In genomic region chr1:133437916-133438683, GRCm38 (mm10) we compare ENCODE assay signal across 9 mouse cellular contexts. TPM values are rescaled to one million over a fixed set of nuclear protein-coding genes. Genes with fewer than 3 reads are reported as not detected.
DNase-seq lines count a peak whose midpoint lies in the region; ATAC-seq lines count a peak whose summit lies in the region.
"Had no signal": no experiment of that assay in that cellular context is flagged by ENCODE, and none has a peak within 500 bp of the region (broad histone marks: within the 10 kb centered on the region; RNA-seq: fewer than 3 reads in every experiment).

No protein-coding gene starts in this region.

- H3K27me3 ChIP-seq in midbrain, embryonic 12.5 days: no peaks in the 10 kb centered on the region
- no peaks in the 10 kb centered on the region for H3K27me3 ChIP-seq in midbrain, embryonic 15.5 days (replicated peaks)
- H3K27me3 ChIP-seq in embryonic facial prominence, embryonic 11.5 days (ENCODE audit: control insufficient read depth, insufficient read depth, low read length): no peaks in the 10 kb centered on the region
- no peaks in the 10 kb centered on the region for H3K27me3 ChIP-seq in kidney, embryonic 14.5 days (ENCODE audit: control insufficient read depth, insufficient read depth, low read length)

- peak; percentile 58 for ATAC-seq in midbrain, embryonic 12.5 days (ENCODE audit: low FRiP score, low read depth)
- ATAC-seq in midbrain, embryonic 15.5 days (replicated peaks): no peak
- no peak for ATAC-seq in embryonic facial prominence, embryonic 11.5 days (replicated peaks; ENCODE audit: insufficient number of reproducible peaks, low FRiP score, low TSS enrichment, low read depth)
- ATAC-seq in megakaryocyte progenitor cell, adult 5-6 weeks (replicated peaks; ENCODE audit: poor library complexity): 0 out of 2 replicates have a peak, but pooled peaks have one; percentile 23
- ATAC-seq in kidney, embryonic 14.5 days (ENCODE audit: low FRiP score, low TSS enrichment): no peak

- no peaks in the 10 kb centered on the region for H3K36me3 ChIP-seq in midbrain, embryonic 12.5 days
- no peaks in the 10 kb centered on the region for H3K36me3 ChIP-seq in midbrain, embryonic 15.5 days (replicated peaks)
- H3K36me3 ChIP-seq in embryonic facial prominence, embryonic 11.5 days (replicated peaks; ENCODE audit: control insufficient read depth, insufficient read depth, low read depth, low read length): no peaks in the 10 kb centered on the region
- H3K36me3 ChIP-seq in kidney, embryonic 14.5 days (ENCODE audit: control insufficient read depth, insufficient read depth, low read length): no peaks in the 10 kb centered on the region

- no peak overlapping the region for H3K4me3 ChIP-seq in midbrain, embryonic 12.5 days
- H3K4me3 ChIP-seq in midbrain, embryonic 15.5 days: no peak overlapping the region
- H3K4me3 ChIP-seq in embryonic facial prominence, embryonic 11.5 days (ENCODE audit: low read depth, low read length): no peak overlapping the region
- H3K4me3 ChIP-seq in kidney, embryonic 14.5 days (ENCODE audit: low read length): no peak overlapping the region

- 14% methylated on average over 14 of the region's 14 CpGs for WGBS in midbrain, embryonic 12.5 days
- WGBS in midbrain, embryonic 15.5 days: 17% methylated on average over 14 of the region's 14 CpGs
- WGBS in embryonic facial prominence, embryonic 11.5 days: 48% methylated on average over 14 of the region's 14 CpGs
- WGBS in kidney, embryonic 14.5 days: 36% methylated on average over 14 of the region's 14 CpGs

- peaks cover 34% of the 10 kb centered on the region for H3K4me1 ChIP-seq in midbrain, embryonic 12.5 days
- peaks cover 22% of the 10 kb centered on the region for H3K4me1 ChIP-seq in midbrain, embryonic 15.5 days
- H3K4me1 ChIP-seq in embryonic facial prominence, embryonic 11.5 days (ENCODE audit: control insufficient read depth, insufficient read depth, low read length): no peaks in the 10 kb centered on the region
- H3K4me1 ChIP-seq in kidney, embryonic 14.5 days (ENCODE audit: control insufficient read depth, insufficient read depth, low read length): peaks cover 15% of the 10 kb centered on the region

- no peak for DNase-seq in embryonic facial prominence, embryonic 11.5 days (ENCODE audit: low spot score)
- DNase-seq in thymus, postnatal 25 days: peak; percentile 67
- no peak for DNase-seq in cerebellum, adult 11-12 months
- DNase-seq: lung, embryonic 14.5 days; right cerebral cortex, postnatal 4 days had no signal

- peak overlapping the region; percentile 80 for H3K27ac ChIP-seq in midbrain, embryonic 12.5 days (replicated peaks)
- H3K27ac ChIP-seq in midbrain, embryonic 15.5 days: no peak overlapping the region
- H3K27ac ChIP-seq in embryonic facial prominence, embryonic 11.5 days (replicated peaks; ENCODE audit: low read depth, low read length): no peak overlapping the region
- H3K27ac ChIP-seq in kidney, embryonic 14.5 days (ENCODE audit: low read depth, low read length): no peak overlapping the region

- peak overlapping the region; percentile 17 for H3K4me2 ChIP-seq in midbrain, embryonic 12.5 days (replicated peaks)
- H3K4me2 ChIP-seq in midbrain, embryonic 15.5 days: no peak overlapping the region
- H3K4me2 ChIP-seq in embryonic facial prominence, embryonic 11.5 days (ENCODE audit: low read depth, low read length): no peak overlapping the region
- H3K4me2 ChIP-seq in kidney, embryonic 14.5 days (replicated peaks; ENCODE audit: low read depth, low read length): no peak overlapping the region
- H3K4me2 ChIP-seq: lung, embryonic 14.5 days had no signal

- H3K9ac ChIP-seq in midbrain, embryonic 12.5 days (replicated peaks): no peak overlapping the region
- H3K9ac ChIP-seq in midbrain, embryonic 15.5 days: no peak overlapping the region
- H3K9ac ChIP-seq in embryonic facial prominence, embryonic 11.5 days (replicated peaks; ENCODE audit: low read length): peak overlapping the region; percentile 1; the same call in 1 of the 2 replicates
- H3K9ac ChIP-seq in kidney, embryonic 14.5 days (ENCODE audit: low read depth, low read length): no peak overlapping the region; the same call in 1 of the 2 replicates
- H3K9ac ChIP-seq: lung, embryonic 14.5 days had no signal

- H3K9me3 ChIP-seq in midbrain, embryonic 12.5 days: peaks cover 8% of the 10 kb centered on the region; the same call in 1 of the 2 replicates
- H3K9me3 ChIP-seq in midbrain, embryonic 15.5 days: 0 out of 2 replicates have a peak, but pooled peaks cover under 1% of the 10 kb centered on the region
- no peaks in the 10 kb centered on the region for H3K9me3 ChIP-seq in embryonic facial prominence, embryonic 11.5 days (replicated peaks; ENCODE audit: control insufficient read depth, low read length)
- H3K9me3 ChIP-seq in kidney, embryonic 14.5 days (ENCODE audit: control insufficient read depth, low read length): peaks cover 3% of the 10 kb centered on the region; the same call in 1 of the 2 replicates

RNA-seq across cellular contexts. Expression of gene Sox13, which starts 13.9 kb away (rescaled TPM):
- 31.0 and 33.6 TPM in 2 replicates for polyA plus RNA-seq in midbrain, embryonic 12.5 days (2016; fragmentation: Nextera tagmentation; extraction: Ambion mirVana)
- 6.5 and 7.4 TPM in 2 replicates for polyA plus RNA-seq in midbrain, embryonic 15.5 days (2015; fragmentation: Nextera tagmentation; extraction: Ambion mirVana)
- polyA plus RNA-seq in embryonic facial prominence, embryonic 11.5 days (2014; fragmentation: Nextera tagmentation; extraction: Ambion mirVana): 5.7 and 6.4 TPM in 2 replicates
- total RNA-seq in megakaryocyte progenitor cell, adult 5-6 weeks (2015): 3.5 and 3.8 TPM in 2 replicates
- 0.98 and 2.2 TPM in 2 replicates for total RNA-seq in megakaryocyte progenitor cell, adult 5-6 weeks (2017)
- polyA plus RNA-seq in kidney, embryonic 14.5 days (2014; fragmentation: Nextera tagmentation; extraction: Ambion mirVana): 13.8 and 16.2 TPM in 2 replicates

Comparison
In these comparisons a context has a peak if more than half of its experiments do, and no peak if none do; other contexts are left out.
1. ATAC-seq: peak in midbrain, embryonic 12.5 days (single experiment) and megakaryocyte progenitor cell, adult 5-6 weeks (single experiment); none in midbrain, embryonic 15.5 days (single experiment), embryonic facial prominence, embryonic 11.5 days (single experiment) and kidney, embryonic 14.5 days (single experiment).